Mouse (Mus musculus) heart, adult 2 months (tissue): Measurements from ENCODE around the gene Gm44511.

Experiments
- CTCF ChIP-seq: fragments of 200-600 bp; IDR thresholded peaks from 2 replicates; pipeline ENCODE4 v1.8.1; 2022; ENCODE audit warnings: antibody characterized with exemption, mild to moderate bottlenecking, moderate library complexity
- EP300 ChIP-seq: fragments of 200-500 bp; IDR thresholded peaks from 2 replicates; pipeline ENCODE4 v1.6.1; 2011; ENCODE audit warnings: low read depth, low read length, control low read depth; ENCODE audit not compliant: insufficient read depth
- POLR2A ChIP-seq: fragments of 200-500 bp; IDR thresholded peaks from 2 replicates; pipeline ENCODE4 v1.6.1; 2011; ENCODE audit warnings: mild to moderate bottlenecking, low read depth, low read length, control low read depth; ENCODE audit not compliant: insufficient read depth

DNA sequence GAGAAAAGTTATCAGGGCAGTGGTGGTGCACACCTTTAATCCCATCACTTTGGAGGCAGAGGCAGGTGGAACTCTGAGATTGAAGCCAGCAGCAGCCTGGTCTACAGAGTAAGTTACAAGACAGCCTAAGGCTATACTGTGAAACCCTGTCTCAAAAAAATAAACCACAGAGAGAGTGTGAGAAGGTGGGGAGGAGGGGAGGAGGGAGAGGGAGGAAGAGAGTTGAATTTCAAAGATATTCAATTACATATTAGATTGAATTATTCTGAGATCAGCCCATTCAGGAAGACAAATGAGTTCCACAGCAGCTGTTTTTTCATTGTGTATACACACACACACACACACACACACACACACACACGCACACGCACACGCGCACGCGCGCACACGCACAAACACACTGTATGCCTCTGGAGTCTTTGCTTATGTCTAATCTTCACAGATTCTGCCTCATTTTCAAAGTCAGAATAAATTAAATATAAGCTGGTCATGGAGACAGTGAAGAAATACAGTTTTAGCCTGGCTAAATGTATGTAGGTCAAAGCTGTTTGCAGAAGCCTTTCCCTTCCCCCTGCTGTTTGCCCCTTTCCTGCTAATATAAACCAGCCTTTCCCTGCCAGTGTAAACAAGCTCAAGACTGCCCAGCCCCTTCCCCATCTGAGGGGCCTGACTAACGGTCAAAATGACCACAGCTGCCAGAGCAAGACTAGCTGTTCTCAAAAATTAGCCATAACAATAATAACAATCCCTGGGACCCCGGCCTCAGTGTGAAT, 56.4 kb downstream of the Gm44511 start:
- TF ChIP-seq POLR2A: no peak
- TF ChIP-seq CTCF: no peak
- TF ChIP-seq EP300: no peak
